Mouse (Mus musculus) G1E (cell line): Measurements from ENCODE around the gene Natd1.

Source experiments
- CTCF ChIP-seq: IDR thresholded peaks from 2 replicates; pipeline ENCODE4 v1.5.1; 2012; ENCODE audit warnings: low read depth, low read length, inconsistent platforms, mixed read lengths
- GATA2 ChIP-seq: IDR thresholded peaks from 2 replicates; pipeline ENCODE4 v1.6.1; 2012; ENCODE audit warnings: low read depth, low read length, inconsistent platforms, borderline replicate concordance
- TAL1 ChIP-seq: conservative IDR thresholded peaks from 2 replicates; pipeline ENCODE4 v1.6.1; 2012; ENCODE audit warnings: low read depth, low read length, inconsistent platforms, mixed read lengths

DNA sequence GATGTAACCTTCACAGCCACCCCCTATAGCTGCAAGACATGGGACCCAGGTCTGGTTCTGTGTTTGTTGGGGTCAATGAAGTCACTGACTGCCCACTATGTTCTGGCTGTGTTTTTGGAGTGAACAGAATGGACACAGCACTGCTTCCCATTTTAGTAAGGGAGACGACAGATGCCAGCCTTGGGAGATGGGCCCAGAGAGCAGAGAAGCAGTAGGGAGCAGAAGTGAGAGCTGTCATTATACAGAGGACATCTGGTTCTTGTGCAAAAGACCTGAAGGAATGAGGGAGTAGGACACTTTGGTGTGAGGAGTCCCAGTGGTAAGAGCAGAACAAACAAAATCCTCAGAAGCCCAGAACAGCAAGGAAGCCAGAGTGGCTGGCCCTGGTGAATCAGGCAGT is 4.9 kb downstream of the Natd1 start:
- TF ChIP-seq CTCF (no peak), TAL1 (no peak), GATA2 (no peak)
